Mouse (Mus musculus) intestine, embryonic 14.5 days (tissue): ENCODE data around the gene Gnb1. TPM values are rescaled to one million over a fixed set of nuclear protein-coding genes. Genes with fewer than 3 reads are reported as not detected.

ENCODE experiments used
- ATAC-seq: fragments of 200-750 bp; cut with Nextera tagmentation; replicated peaks from 2 replicates; pipeline ENCODE4 v1.8.0; 2017; ENCODE audit warnings: low read depth, moderate number of reproducible peaks, moderate TSS enrichment, moderate library complexity; ENCODE audit not compliant: low FRiP score, low TSS enrichment
- DNase-seq: peaks from one replicate; pipeline ENCODE4 v3.0.0-alpha.2; 2018; ENCODE audit warnings: low spot score
- H3K27ac ChIP-seq: fragments of 300-500 bp; sonication (generic); 2 replicates; pipeline ENCODE4 v1.5.1; 2014; ENCODE audit warnings: low read depth, mild to moderate bottlenecking, control low read depth
- H3K27me3 ChIP-seq: fragments of 300-500 bp; sonication (generic); replicated peaks from 2 replicates; pipeline ENCODE4 v1.6.1; 2014; ENCODE audit warnings: low read length, control low read depth; ENCODE audit not compliant: control insufficient read depth, insufficient read depth
- H3K36me3 ChIP-seq: fragments of 300-500 bp; sonication (generic); 2 replicates; pipeline ENCODE4 v1.6.1; 2014; ENCODE audit warnings: low read length, control low read depth; ENCODE audit not compliant: control insufficient read depth, insufficient read depth
- H3K4me1 ChIP-seq: fragments of 300-500 bp; sonication (generic); replicated peaks from 2 replicates; pipeline ENCODE4 v1.6.1; 2014; ENCODE audit warnings: low read length, control low read depth, mixed read lengths; ENCODE audit not compliant: control insufficient read depth, insufficient read depth
- H3K4me2 ChIP-seq: fragments of 300-500 bp; sonication (generic); 2 replicates; pipeline ENCODE4 v1.6.1; 2014; ENCODE audit warnings: low read length
- H3K4me3 ChIP-seq: fragments of 300-500 bp; sonication (generic); 2 replicates; pipeline ENCODE4 v1.5.1; 2014; ENCODE audit warnings: low read depth, low read length, control low read depth, mixed read lengths
- H3K9ac ChIP-seq: fragments of 300-500 bp; sonication (generic); 2 replicates; pipeline ENCODE4 v1.6.1; 2014; ENCODE audit warnings: mild to moderate bottlenecking, low read length
- H3K9me3 ChIP-seq: fragments of 300-500 bp; sonication (generic); 2 replicates; pipeline ENCODE4 v1.6.1; 2016; ENCODE audit warnings: low read length, control low read depth; ENCODE audit not compliant: control insufficient read depth
- WGBS: fragments of 180-500 bp; shearing (Covaris S2); extraction: QIAGEN DNeasy Blood & Tissue Kit; methylation state at CpG from one replicate; pipeline ENCODE4 v1.1.7; 2014; 5-methylcytosine and 5-hydroxymethylcytosine counted together
- polyA plus RNA-seq: library from polyadenylated mRNA; unstranded; fragments of >200 nt; fragmentation: Nextera tagmentation; extraction: Ambion mirVana; gene quantifications from 2 replicates; pipeline ENCODE4 v1.2.1, GENCODE M21; 2014

Gnb1 gene
- polyA plus RNA-seq, 1 experiment from 2014 or later = 503 TPM

- Histone ChIP-seq H3K4me2 (no peak overlapping the region), H3K4me3 (no peak overlapping the region), H3K9me3 (no peaks in the 10 kb centered on the region), H3K36me3 (peaks cover 68% of the 10 kb centered on the region), H3K27me3 (no peaks in the 10 kb centered on the region), H3K4me1 (no peaks in the 10 kb centered on the region), H3K27ac (no peak overlapping the region), H3K9ac (no peak overlapping the region)
- ATAC-seq (no peak), DNase-seq (no peak)
- WGBS = 91% methylated on average over 5 of the region's 5 CpGs
Measured at GRCm38 (mm10) chr4:155589356-155589755, 98.2 kb downstream of the Gnb1 start.

GRCm38 (mm10) chr4:155591012-155591719 is 100.0 kb downstream of the Gnb1 start:
- no peak overlapping the region for H3K4me2 ChIP-seq
- no peaks in the 10 kb centered on the region for H3K9me3 ChIP-seq
- ATAC-seq (no peak), DNase-seq (no peak)
- H3K27me3 ChIP-seq = no peaks in the 10 kb centered on the region
- H3K4me3 ChIP-seq = no peak overlapping the region
- no peaks in the 10 kb centered on the region for H3K4me1 ChIP-seq
- H3K27ac ChIP-seq = no peak overlapping the region
- no peak overlapping the region for H3K9ac ChIP-seq
- WGBS = 77% methylated on average over 7 of the region's 7 CpGs
- peaks cover 50% of the 10 kb centered on the region for H3K36me3 ChIP-seq

- Histone ChIP-seq H3K4me1 (no peaks in the 10 kb centered on the region), H3K36me3 (peaks cover 24% of the 10 kb centered on the region), H3K4me3 (no peak overlapping the region), H3K9ac (no peak overlapping the region), H3K27ac (no peak overlapping the region), H3K9me3 (no peaks in the 10 kb centered on the region), H3K4me2 (no peak overlapping the region), H3K27me3 (no peaks in the 10 kb centered on the region)
- DNase-seq = no peak
- ATAC-seq = no peak
- 81% methylated on average over 1 of the region's 1 CpGs for WGBS
Measured at GRCm38 (mm10) chr4:155593780-155594179, 102.6 kb downstream of the Gnb1 start.

GRCm38 (mm10) chr4:155595777-155596176 is 104.6 kb downstream of the Gnb1 start:
- WGBS = 67% methylated on average over 3 of the region's 3 CpGs
- H3K4me3 ChIP-seq = no peak overlapping the region

GRCm38 (mm10) chr4:155596606-155597005 is 105.4 kb downstream of the Gnb1 start:
- DNase-seq (no peak), ATAC-seq (no peak)
- Histone ChIP-seq H3K27me3 (no peaks in the 10 kb centered on the region), H3K27ac (no peak overlapping the region), H3K9ac (no peak overlapping the region), H3K4me2 (no peak overlapping the region), H3K4me3 (no peak overlapping the region), H3K36me3 (no peaks in the 10 kb centered on the region), H3K4me1 (peaks cover 3% of the 10 kb centered on the region; the same call in 1 of the 2 replicates), H3K9me3 (no peaks in the 10 kb centered on the region)
- 82% methylated on average over 5 of the region's 5 CpGs for WGBS

More at GRCm38 (mm10) chr4:155595777-155596176, 104.6 kb downstream of the Gnb1 start:
- ATAC-seq = no peak
- Histone ChIP-seq H3K4me1 (peaks cover 3% of the 10 kb centered on the region; the same call in 1 of the 2 replicates), H3K27ac (no peak overlapping the region), H3K9ac (no peak overlapping the region), H3K27me3 (no peaks in the 10 kb centered on the region), H3K4me2 (no peak overlapping the region), H3K9me3 (no peaks in the 10 kb centered on the region), H3K36me3 (peaks cover 5% of the 10 kb centered on the region; the same call in 1 of the 2 replicates)
- DNase-seq = no peak

GRCm38 (mm10) chr4:155598536-155598935 is 107.4 kb downstream of the Gnb1 start:
- no peaks in the 10 kb centered on the region for H3K9me3 ChIP-seq
- H3K9ac ChIP-seq = no peak overlapping the region
- H3K36me3 ChIP-seq = no peaks in the 10 kb centered on the region
- H3K4me2 ChIP-seq = no peak overlapping the region
- H3K4me3 ChIP-seq = no peak overlapping the region
- no peak overlapping the region for H3K27ac ChIP-seq
- no peaks in the 10 kb centered on the region for H3K27me3 ChIP-seq
- ATAC-seq = no peak
- H3K4me1 ChIP-seq = peaks cover 6% of the 10 kb centered on the region
- 16% methylated on average over 19 of the region's 20 CpGs for WGBS
- no peak for DNase-seq

GRCm38 (mm10) chr4:155599901-155600825 is 109.0 kb downstream of the Gnb1 start:
- no peak for ATAC-seq
- Histone ChIP-seq H3K27me3 (no peaks in the 10 kb centered on the region), H3K4me3 (peak overlapping the region; percentile 84), H3K4me2 (peak overlapping the region; percentile 72), H3K4me1 (peaks cover 6% of the 10 kb centered on the region), H3K27ac (peak overlapping the region; percentile 99), H3K36me3 (peaks cover 5% of the 10 kb centered on the region; the same call in 1 of the 2 replicates), H3K9ac (peak overlapping the region; percentile 95), H3K9me3 (no peaks in the 10 kb centered on the region)
- DNase-seq = no peak
- WGBS = 82% methylated on average over 11 of the region's 11 CpGs

- WGBS = under 1% methylated on average over 57 of the region's 65 CpGs
- Histone ChIP-seq H3K4me1 (peaks cover 6% of the 10 kb centered on the region), H3K36me3 (peaks cover 5% of the 10 kb centered on the region; the same call in 1 of the 2 replicates), H3K9ac (peak within 1 kb of the TSS; percentile 95), H3K27ac (peak within 1 kb of the TSS; percentile 99), H3K4me3 (peak within 1 kb of the TSS; percentile 84), H3K4me2 (peak within 1 kb of the TSS; percentile 72), H3K9me3 (no peaks in the 10 kb centered on the region), H3K27me3 (no peaks in the 10 kb centered on the region)
- ATAC-seq (peak; percentile 96), DNase-seq (peak; percentile 99)
Measured at GRCm38 (mm10) chr4:155601091-155601996, 110.2 kb downstream of the Gnb1 start, which contains the start of gene Slc35e2. Slc35e2 (plus strand) TSS chr4:155601416.
